Mouse (Mus musculus): Measurements from ENCODE around the gene Slc39a11.

DNA sequence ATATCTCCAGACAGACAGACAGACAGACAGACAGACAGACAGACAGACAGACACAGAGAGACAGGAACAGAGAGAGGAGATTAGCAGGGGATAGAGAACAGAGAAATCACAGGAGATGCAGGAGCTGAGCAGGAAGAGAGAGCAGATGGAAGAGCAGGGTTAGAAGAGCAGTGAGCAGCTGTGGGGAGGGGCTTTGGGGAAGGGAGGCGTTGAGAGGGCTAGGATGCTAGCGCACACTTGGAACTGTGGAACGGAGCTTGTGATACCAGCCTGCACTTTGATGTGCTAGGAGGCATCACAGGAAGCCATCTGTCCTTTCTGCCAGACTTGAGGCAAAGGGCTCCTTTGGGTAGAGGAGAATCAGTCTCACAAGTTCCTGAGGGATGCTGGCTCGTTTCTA is 383.2 kb downstream of the Slc39a11 start:
- TF ChIP-seq CTCF (IDR thresholded peaks at IDR 0.05; ENCODE audit: control insufficient read depth, insufficient read depth, low read length) (no peak), POLR2A (IDR thresholded peaks at IDR 0.05; ENCODE audit: borderline replicate concordance, control insufficient read depth, low read depth, low read length) (no peak)
